Mouse (Mus musculus): Measurements from ENCODE around the gene Mon1a. TPM values are rescaled to one million over a fixed set of nuclear protein-coding genes. Genes with fewer than 3 reads are reported as not detected.

Mon1a gene
- polyA plus RNA-seq, 1 experiment from 2014 or later: 11.5 TPM

DNA sequence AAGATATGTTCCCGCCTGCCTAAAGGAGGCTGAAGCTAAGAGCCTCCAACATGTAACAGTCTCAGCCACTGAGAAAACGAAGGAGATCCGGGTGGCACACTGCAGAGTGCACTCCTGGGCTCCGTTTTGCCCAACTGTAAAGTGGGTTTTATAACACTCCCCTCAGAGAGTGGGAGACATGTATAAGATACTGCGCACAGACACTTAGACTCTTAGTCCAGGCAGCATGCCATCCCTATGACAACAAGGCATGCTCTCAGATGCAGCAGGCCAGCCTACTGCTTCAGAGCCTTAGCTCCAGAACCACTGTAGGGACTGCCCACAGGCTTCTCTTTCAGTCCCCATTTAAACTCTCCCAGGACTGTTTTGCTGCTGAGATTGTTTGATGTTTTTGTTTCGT lies 30.9 kb downstream of the Mon1a start:
- no peak overlapping the region for H3K9ac ChIP-seq (ENCODE audit: low read depth, low read length)
- no peaks in the 10 kb centered on the region for H3K36me3 ChIP-seq (ENCODE audit: control insufficient read depth, insufficient read depth, low read length)
- no peaks in the 10 kb centered on the region for H3K27me3 ChIP-seq (ENCODE audit: control insufficient read depth, insufficient read depth, low read length)
- H3K4me1 ChIP-seq (ENCODE audit: control insufficient read depth, insufficient read depth, low read length): peaks cover 10% of the 10 kb centered on the region; the same call in 1 of the 2 replicates
- no peak overlapping the region for H3K4me2 ChIP-seq (replicated peaks; ENCODE audit: low read depth, low read length)
- H3K4me3 ChIP-seq (ENCODE audit: low read length): no peak overlapping the region
- WGBS: 86% methylated on average over 6 of the region's 6 CpGs
- no peak overlapping the region for H3K27ac ChIP-seq (ENCODE audit: low read depth, low read length)
- H3K9me3 ChIP-seq (ENCODE audit: control insufficient read depth, low read length): no peaks in the 10 kb centered on the region
- no peak for ATAC-seq (ENCODE audit: low FRiP score, low TSS enrichment)

DNA sequence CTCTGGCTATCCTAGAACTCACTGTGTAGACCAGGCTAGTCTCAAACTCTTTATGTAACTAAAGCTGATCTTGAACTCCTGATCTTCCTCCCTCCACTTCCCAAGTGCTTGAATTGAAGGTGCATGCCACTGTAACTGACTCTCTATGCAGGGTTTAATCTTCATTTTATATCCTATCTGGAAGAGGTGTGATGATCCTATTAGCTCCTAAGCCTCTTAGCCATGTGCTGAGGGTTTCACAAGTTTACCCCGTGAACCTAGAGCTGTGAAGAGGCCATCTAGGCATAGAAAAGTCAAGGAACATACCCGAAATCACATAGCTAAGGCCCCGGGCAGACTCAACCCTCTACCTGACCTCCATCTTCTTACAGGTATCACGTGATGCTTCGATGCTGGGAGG lies 31.5 kb downstream of the Mon1a start:
- Histone ChIP-seq H3K27ac (ENCODE audit: low read depth, low read length) (no peak overlapping the region), H3K4me3 (ENCODE audit: low read length) (no peak overlapping the region), H3K4me2 (replicated peaks; ENCODE audit: low read depth, low read length) (no peak overlapping the region), H3K36me3 (ENCODE audit: control insufficient read depth, insufficient read depth, low read length) (no peaks in the 10 kb centered on the region), H3K9me3 (ENCODE audit: control insufficient read depth, low read length) (no peaks in the 10 kb centered on the region), H3K4me1 (ENCODE audit: control insufficient read depth, insufficient read depth, low read length) (peaks cover 10% of the 10 kb centered on the region; the same call in 1 of the 2 replicates), H3K9ac (ENCODE audit: low read depth, low read length) (no peak overlapping the region), H3K27me3 (ENCODE audit: control insufficient read depth, insufficient read depth, low read length) (no peaks in the 10 kb centered on the region)
- no peak for ATAC-seq (ENCODE audit: low FRiP score, low TSS enrichment)
- 88% methylated on average over 5 of the region's 5 CpGs for WGBS

DNA sequence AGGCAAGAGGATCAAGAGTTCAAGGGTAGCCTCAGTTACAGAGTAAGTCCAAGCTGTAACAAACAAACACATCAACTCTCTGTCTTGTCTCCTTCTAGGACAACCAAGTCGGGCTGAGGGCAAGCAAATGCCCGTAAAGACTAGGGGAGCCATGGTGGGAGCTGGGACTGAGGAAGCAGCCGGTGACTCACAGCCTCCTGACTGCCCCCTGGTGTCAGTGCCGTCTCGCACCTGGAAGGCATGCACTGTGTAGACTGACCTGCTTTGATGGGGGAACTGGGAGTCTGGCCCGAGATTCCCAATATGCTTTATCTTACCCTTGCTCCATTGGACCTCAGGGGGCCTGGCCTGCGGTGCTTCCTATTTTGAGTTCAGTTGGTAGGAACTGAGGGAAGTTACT lies 35.1 kb downstream of the Mon1a start:
- H3K27ac ChIP-seq (ENCODE audit: low read depth, low read length): no peak overlapping the region
- 0 out of 2 replicates have a peak, but pooled peaks cover 4% of the 10 kb centered on the region for H3K4me1 ChIP-seq (ENCODE audit: control insufficient read depth, insufficient read depth, low read length)
- no peak overlapping the region for H3K4me2 ChIP-seq (replicated peaks; ENCODE audit: low read depth, low read length)
- H3K36me3 ChIP-seq (ENCODE audit: control insufficient read depth, insufficient read depth, low read length): no peaks in the 10 kb centered on the region
- H3K27me3 ChIP-seq (ENCODE audit: control insufficient read depth, insufficient read depth, low read length): no peaks in the 10 kb centered on the region
- WGBS: 43% methylated on average over 7 of the region's 7 CpGs
- no peak overlapping the region for H3K4me3 ChIP-seq (ENCODE audit: low read length)
- ATAC-seq (ENCODE audit: low FRiP score, low TSS enrichment): 0 out of 2 replicates have a peak, but pooled peaks have one; percentile 56
- no peak overlapping the region for H3K9ac ChIP-seq (ENCODE audit: low read depth, low read length)
- no peaks in the 10 kb centered on the region for H3K9me3 ChIP-seq (ENCODE audit: control insufficient read depth, low read length)

DNA sequence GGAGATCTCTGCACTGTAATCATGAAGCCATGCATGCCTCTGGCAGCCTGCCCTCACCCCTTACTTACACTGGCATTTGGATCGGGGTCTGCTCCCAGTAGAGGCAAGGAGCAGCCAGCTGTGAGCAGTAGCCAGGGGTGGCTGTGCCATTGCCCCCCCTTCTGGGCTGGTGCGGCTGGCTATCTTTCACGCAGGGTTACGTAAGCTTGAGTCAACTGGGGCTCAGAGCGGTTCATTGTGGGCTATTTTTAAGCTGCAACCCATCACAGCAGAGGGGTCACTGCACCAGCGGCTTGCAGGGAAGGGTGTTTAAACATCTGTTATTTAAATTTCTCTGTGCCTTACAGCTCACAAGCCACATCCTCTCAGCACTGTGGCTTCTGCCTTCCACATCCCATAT lies 36.0 kb downstream of the Mon1a start:
- 55% methylated on average over 6 of the region's 6 CpGs for WGBS
- no peak overlapping the region for H3K9ac ChIP-seq (ENCODE audit: low read depth, low read length)
- H3K4me1 ChIP-seq (ENCODE audit: control insufficient read depth, insufficient read depth, low read length): no peaks in the 10 kb centered on the region
- H3K27ac ChIP-seq (ENCODE audit: low read depth, low read length): no peak overlapping the region
- H3K4me2 ChIP-seq (replicated peaks; ENCODE audit: low read depth, low read length): no peak overlapping the region
- no peaks in the 10 kb centered on the region for H3K36me3 ChIP-seq (ENCODE audit: control insufficient read depth, insufficient read depth, low read length)
- ATAC-seq (ENCODE audit: low FRiP score, low TSS enrichment): no peak
- H3K27me3 ChIP-seq (ENCODE audit: control insufficient read depth, insufficient read depth, low read length): no peaks in the 10 kb centered on the region
- H3K9me3 ChIP-seq (ENCODE audit: control insufficient read depth, low read length): no peaks in the 10 kb centered on the region
- no peak overlapping the region for H3K4me3 ChIP-seq (ENCODE audit: low read length)

DNA sequence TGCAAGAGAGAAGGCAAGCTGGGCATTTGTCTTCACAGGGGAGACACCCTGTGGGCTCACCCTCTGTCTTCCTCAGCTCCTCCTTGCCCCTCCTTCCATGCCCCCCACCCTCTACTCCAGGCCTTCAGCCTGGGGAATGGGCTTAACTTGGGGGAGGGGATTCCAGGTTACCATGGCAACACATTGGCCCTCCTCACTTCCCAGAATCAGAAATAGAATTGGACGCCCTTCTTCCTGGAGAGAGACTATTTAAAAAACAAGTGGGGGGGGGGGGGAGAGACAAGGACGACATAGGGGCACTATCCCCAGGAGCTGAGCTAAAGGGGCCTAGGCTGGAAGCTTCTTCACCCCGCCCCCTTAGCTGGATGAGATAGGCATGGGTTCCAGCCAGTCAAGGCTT lies 37.3 kb downstream of the Mon1a start:
- Histone ChIP-seq H3K4me3 (ENCODE audit: low read length) (no peak overlapping the region), H3K27me3 (ENCODE audit: control insufficient read depth, insufficient read depth, low read length) (no peaks in the 10 kb centered on the region), H3K4me2 (replicated peaks; ENCODE audit: low read depth, low read length) (no peak overlapping the region), H3K36me3 (ENCODE audit: control insufficient read depth, insufficient read depth, low read length) (no peaks in the 10 kb centered on the region), H3K4me1 (ENCODE audit: control insufficient read depth, insufficient read depth, low read length) (no peaks in the 10 kb centered on the region), H3K9ac (ENCODE audit: low read depth, low read length) (no peak overlapping the region), H3K9me3 (ENCODE audit: control insufficient read depth, low read length) (no peaks in the 10 kb centered on the region), H3K27ac (ENCODE audit: low read depth, low read length) (no peak overlapping the region)
- no peak for ATAC-seq (ENCODE audit: low FRiP score, low TSS enrichment)
- WGBS: 37% methylated on average over 3 of the region's 3 CpGs

DNA sequence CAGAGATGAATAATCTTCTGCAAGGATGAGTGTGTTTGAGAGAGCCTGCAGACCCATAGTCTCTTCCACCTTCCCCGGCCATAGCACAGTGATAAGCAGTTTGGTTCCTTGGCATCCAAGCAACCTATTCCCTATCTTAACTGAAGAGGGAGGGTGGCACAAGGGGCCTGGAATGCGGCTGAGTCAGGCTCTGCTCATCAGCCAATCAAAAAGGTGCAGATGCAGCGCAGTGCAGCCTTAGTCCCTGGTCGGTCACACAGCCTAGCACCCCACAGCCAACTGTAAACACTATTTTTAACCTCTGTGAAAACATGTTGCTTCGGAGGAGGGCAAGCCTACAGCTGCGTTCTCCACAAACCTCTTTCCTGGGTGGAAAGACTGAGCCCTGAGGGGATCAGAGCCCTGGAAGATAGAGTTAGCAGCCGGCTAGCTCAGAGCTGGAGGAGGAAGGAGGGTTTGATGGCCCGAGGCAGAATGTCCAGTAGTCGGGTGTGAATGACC lies 39.0 kb downstream of the Mon1a start:
- Histone ChIP-seq H3K36me3 (ENCODE audit: control insufficient read depth, insufficient read depth, low read length) (no peaks in the 10 kb centered on the region), H3K4me2 (replicated peaks; ENCODE audit: low read depth, low read length) (no peak overlapping the region), H3K27ac (ENCODE audit: low read depth, low read length) (no peak overlapping the region), H3K4me1 (ENCODE audit: control insufficient read depth, insufficient read depth, low read length) (no peaks in the 10 kb centered on the region), H3K4me3 (ENCODE audit: low read length) (no peak overlapping the region), H3K9ac (ENCODE audit: low read depth, low read length) (no peak overlapping the region), H3K9me3 (ENCODE audit: control insufficient read depth, low read length) (no peaks in the 10 kb centered on the region), H3K27me3 (ENCODE audit: control insufficient read depth, insufficient read depth, low read length) (no peaks in the 10 kb centered on the region)
- WGBS: 42% methylated on average over 9 of the region's 9 CpGs
- no peak for ATAC-seq (ENCODE audit: low FRiP score, low TSS enrichment)

DNA sequence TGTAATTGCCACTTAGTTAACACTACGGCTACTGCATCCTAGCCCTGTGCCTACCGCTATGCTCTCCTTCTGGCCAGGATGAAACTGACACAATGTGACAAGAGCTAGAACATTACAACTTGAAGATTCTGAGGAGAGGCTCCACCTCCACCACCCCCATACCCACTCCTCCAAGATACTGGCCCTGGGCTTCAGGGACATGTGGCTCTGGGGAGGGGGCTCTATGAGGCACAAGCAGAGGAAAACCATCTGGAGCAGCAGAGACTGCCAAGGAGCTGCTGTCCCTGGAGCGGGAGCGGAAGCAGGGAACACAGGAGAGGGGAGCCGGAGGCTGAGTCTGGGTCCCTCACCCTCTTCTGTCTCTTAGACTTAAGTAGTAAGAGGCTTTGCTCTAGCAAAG lies 39.8 kb downstream of the Mon1a start:
- H3K27ac ChIP-seq (ENCODE audit: low read depth, low read length): 0 out of 2 replicates have a peak overlapping the region, but pooled peaks have one; percentile 2
- H3K9me3 ChIP-seq (ENCODE audit: control insufficient read depth, low read length): no peaks in the 10 kb centered on the region
- ATAC-seq (ENCODE audit: low FRiP score, low TSS enrichment): no peak
- no peak overlapping the region for H3K4me3 ChIP-seq (ENCODE audit: low read length)
- no peak overlapping the region for H3K4me2 ChIP-seq (replicated peaks; ENCODE audit: low read depth, low read length)
- no peak overlapping the region for H3K9ac ChIP-seq (ENCODE audit: low read depth, low read length)
- WGBS: 76% methylated on average over 5 of the region's 5 CpGs
- no peaks in the 10 kb centered on the region for H3K36me3 ChIP-seq (ENCODE audit: control insufficient read depth, insufficient read depth, low read length)
- H3K4me1 ChIP-seq (ENCODE audit: control insufficient read depth, insufficient read depth, low read length): no peaks in the 10 kb centered on the region
- no peaks in the 10 kb centered on the region for H3K27me3 ChIP-seq (ENCODE audit: control insufficient read depth, insufficient read depth, low read length)

DNA sequence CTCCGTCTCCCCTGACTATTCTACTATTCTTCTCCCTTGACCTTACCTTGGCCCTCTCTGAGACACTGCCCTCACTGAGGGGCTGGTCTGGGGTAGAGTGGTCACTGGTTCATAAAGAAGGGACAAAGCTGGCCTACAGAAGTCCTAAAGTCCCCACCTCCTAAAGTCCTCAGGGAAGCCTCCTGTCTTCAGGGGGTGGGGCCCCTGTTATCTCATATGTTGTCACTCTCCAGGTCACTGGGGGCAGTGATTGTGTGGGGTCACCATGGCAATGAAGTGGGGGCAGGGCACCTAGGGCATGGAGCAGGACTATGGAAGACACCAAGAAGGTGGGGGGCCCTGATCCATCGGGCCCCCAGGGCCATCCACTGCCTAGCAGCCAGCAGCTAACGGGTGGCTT lies 40.2 kb downstream of the Mon1a start, which contains the start of gene Actl11:
Actl11 (plus strand) TSS at position 301 of the 400 bp plus-strand sequence.
- no peak within 1 kb of the TSS for H3K4me2 ChIP-seq (replicated peaks; ENCODE audit: low read depth, low read length)
- no peaks in the 10 kb centered on the region for H3K9me3 ChIP-seq (ENCODE audit: control insufficient read depth, low read length)
- 80% methylated on average over 3 of the region's 3 CpGs for WGBS
- H3K27me3 ChIP-seq (ENCODE audit: control insufficient read depth, insufficient read depth, low read length): no peaks in the 10 kb centered on the region
- no peak for ATAC-seq (ENCODE audit: low FRiP score, low TSS enrichment)
- no peak within 1 kb of the TSS for H3K9ac ChIP-seq (ENCODE audit: low read depth, low read length)
- H3K4me1 ChIP-seq (ENCODE audit: control insufficient read depth, insufficient read depth, low read length): no peaks in the 10 kb centered on the region
- no peak within 1 kb of the TSS for H3K4me3 ChIP-seq (ENCODE audit: low read length)
- H3K36me3 ChIP-seq (ENCODE audit: control insufficient read depth, insufficient read depth, low read length): no peaks in the 10 kb centered on the region
- H3K27ac ChIP-seq (ENCODE audit: low read depth, low read length): 0 out of 2 replicates have a peak within 1 kb of the TSS, but pooled peaks have one; percentile 2

DNA sequence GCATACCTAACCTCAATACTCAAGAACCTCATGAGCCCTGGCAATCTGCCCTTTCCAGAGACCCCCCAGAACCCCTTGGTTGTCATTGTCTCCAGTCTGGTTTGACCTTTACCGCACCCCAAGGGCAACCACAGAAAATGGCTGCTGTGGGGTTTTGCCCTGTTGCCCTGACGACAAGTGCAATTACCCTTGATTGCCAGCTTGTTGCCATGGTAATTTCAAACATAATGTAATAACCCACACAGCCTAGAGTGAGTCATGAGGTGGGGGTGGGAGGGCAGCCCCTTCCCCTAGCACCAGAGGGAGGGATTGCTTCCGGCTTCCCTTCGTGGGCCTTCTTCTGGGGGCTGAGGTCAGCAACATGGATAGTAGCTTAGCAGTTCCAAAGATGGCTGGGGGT lies 44.3 kb downstream of the Mon1a start:
- H3K36me3 ChIP-seq (ENCODE audit: control insufficient read depth, insufficient read depth, low read length): no peaks in the 10 kb centered on the region
- H3K4me3 ChIP-seq (ENCODE audit: low read length): no peak overlapping the region
- WGBS: 64% methylated on average over 4 of the region's 4 CpGs
- peaks cover 10% of the 10 kb centered on the region; the same call in 1 of the 2 replicates for H3K4me1 ChIP-seq (ENCODE audit: control insufficient read depth, insufficient read depth, low read length)
- H3K27ac ChIP-seq (ENCODE audit: low read depth, low read length): no peak overlapping the region
- no peak overlapping the region for H3K4me2 ChIP-seq (replicated peaks; ENCODE audit: low read depth, low read length)
- peaks cover 16% of the 10 kb centered on the region for H3K27me3 ChIP-seq (ENCODE audit: control insufficient read depth, insufficient read depth, low read length)
- ATAC-seq (ENCODE audit: low FRiP score, low TSS enrichment): no peak
- no peak overlapping the region for H3K9ac ChIP-seq (ENCODE audit: low read depth, low read length)
- H3K9me3 ChIP-seq (ENCODE audit: control insufficient read depth, low read length): no peaks in the 10 kb centered on the region
